ENCODE assay signal across 11 mouse cellular contexts in the genomic region with DNA sequence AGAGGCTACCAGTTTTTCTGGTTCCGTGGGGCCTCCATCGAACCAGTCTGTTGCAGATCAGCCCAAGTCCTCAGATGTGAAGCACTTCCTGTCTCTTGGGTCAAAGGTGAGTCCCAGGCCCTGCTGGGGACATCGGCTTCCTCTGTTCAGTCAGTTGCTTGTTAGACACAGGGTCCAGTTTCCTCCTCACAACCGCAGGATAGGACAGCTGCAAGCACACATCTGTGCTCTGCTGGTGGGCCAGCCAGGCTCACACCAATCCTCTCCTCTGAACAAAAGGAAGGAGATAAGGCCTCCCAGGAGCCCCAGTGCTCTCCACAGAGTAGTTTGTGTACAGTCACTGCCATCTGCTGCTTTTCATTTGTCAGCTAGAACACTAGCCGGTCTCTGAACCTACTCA. TPM values are rescaled to one million over a fixed set of nuclear protein-coding genes. Genes with fewer than 3 reads are reported as not detected.
A peak's percentile ranks its signal among the peaks of the same experiment; 100 is the strongest.
DNase-seq lines count a peak whose midpoint lies in the region; ATAC-seq and TF ChIP-seq lines count a peak whose summit lies in the region.
"Had no signal": no experiment of that assay in that cellular context is flagged by ENCODE, and none has a peak within 500 bp of the region (broad histone marks: within the 10 kb centered on the region; RNA-seq: fewer than 3 reads in every experiment).

No protein-coding gene starts in this region.

- DNase-seq in hindbrain, embryonic 10.5 days (ENCODE audit: low spot score) = peak; percentile 21
- DNase-seq in limb, embryonic 14.5 days (ENCODE audit: low spot score) = no peak
- DNase-seq in splenic B cell, adult 2 months (ENCODE audit: low read depth, low spot score) = peak; percentile 36
- no peak for DNase-seq in midbrain, embryonic 14.5 days
- DNase-seq: gastrocnemius, adult 2 months; kidney, postnatal 10 days had no signal

- no peak overlapping the region for H3K4me2 ChIP-seq in hindbrain, embryonic 12.5 days (replicated peaks)
- H3K4me2 ChIP-seq in limb, embryonic 14.5 days (replicated peaks; ENCODE audit: low read depth, low read length, severe bottlenecking) = no peak overlapping the region
- no peak overlapping the region for H3K4me2 ChIP-seq in forebrain, embryonic 16.5 days (ENCODE audit: low read length)
- no peak overlapping the region for H3K4me2 ChIP-seq in midbrain, embryonic 14.5 days (ENCODE audit: low read length)
- H3K4me2 ChIP-seq: neural tube, embryonic 12.5 days had no signal

- H3K36me3 ChIP-seq in hindbrain, embryonic 10.5 days = no peaks in the 10 kb centered on the region
- H3K36me3 ChIP-seq in hindbrain, embryonic 12.5 days = no peaks in the 10 kb centered on the region
- no peaks in the 10 kb centered on the region for H3K36me3 ChIP-seq in limb, embryonic 14.5 days (ENCODE audit: control insufficient read depth, insufficient read depth, low read length)
- no peaks in the 10 kb centered on the region for H3K36me3 ChIP-seq in splenic B cell, adult 2 months (ENCODE audit: control insufficient read depth, insufficient read depth, low read length, poor library complexity, severe bottlenecking)
- H3K36me3 ChIP-seq in forebrain, embryonic 16.5 days (ENCODE audit: control insufficient read depth, insufficient read depth) = no peaks in the 10 kb centered on the region
- no peaks in the 10 kb centered on the region for H3K36me3 ChIP-seq in midbrain, embryonic 14.5 days (ENCODE audit: control insufficient read depth, insufficient read depth, low read length)
- H3K36me3 ChIP-seq: neural tube, embryonic 12.5 days had no signal

- no peak for ATAC-seq in hindbrain, embryonic 12.5 days (ENCODE audit: low FRiP score)
- peak; percentile 65 for ATAC-seq in activated CD4-positive, CD25-positive, alpha-beta regulatory T cell, adult 4 months
- ATAC-seq in limb, embryonic 14.5 days (ENCODE audit: low FRiP score, low read depth) = 0 out of 2 replicates have a peak, but pooled peaks have one; percentile 26
- ATAC-seq in forebrain, embryonic 16.5 days = no peak
- ATAC-seq in frontal cortex, adult (ENCODE audit: low TSS enrichment) = no peak
- ATAC-seq in midbrain, embryonic 14.5 days (ENCODE audit: low FRiP score, low TSS enrichment) = no peak

- H3K9me3 ChIP-seq in hindbrain, embryonic 10.5 days = no peaks in the 10 kb centered on the region
- no peaks in the 10 kb centered on the region for H3K9me3 ChIP-seq in hindbrain, embryonic 12.5 days (replicated peaks)
- no peaks in the 10 kb centered on the region for H3K9me3 ChIP-seq in limb, embryonic 14.5 days (ENCODE audit: control insufficient read depth, low read length)
- H3K9me3 ChIP-seq in forebrain, embryonic 16.5 days (ENCODE audit: control insufficient read depth, low read length) = no peaks in the 10 kb centered on the region
- H3K9me3 ChIP-seq in midbrain, embryonic 14.5 days (ENCODE audit: control insufficient read depth, low read length) = no peaks in the 10 kb centered on the region
- H3K9me3 ChIP-seq: neural tube, embryonic 12.5 days had no signal

- H3K27me3 ChIP-seq in hindbrain, embryonic 10.5 days (ENCODE audit: insufficient read depth, poor library complexity, severe bottlenecking) = no peaks in the 10 kb centered on the region
- no peaks in the 10 kb centered on the region for H3K27me3 ChIP-seq in hindbrain, embryonic 12.5 days
- no peaks in the 10 kb centered on the region for H3K27me3 ChIP-seq in limb, embryonic 14.5 days (ENCODE audit: control insufficient read depth, insufficient read depth, low read length)
- H3K27me3 ChIP-seq in splenic B cell, adult 2 months (ENCODE audit: control insufficient read depth, insufficient read depth, low read length, poor library complexity, severe bottlenecking) = no peaks in the 10 kb centered on the region
- H3K27me3 ChIP-seq in forebrain, embryonic 16.5 days (replicated peaks; ENCODE audit: control insufficient read depth, insufficient read depth, low read length) = no peaks in the 10 kb centered on the region
- no peaks in the 10 kb centered on the region for H3K27me3 ChIP-seq in midbrain, embryonic 14.5 days (ENCODE audit: control insufficient read depth, insufficient read depth, low read length)
- H3K27me3 ChIP-seq: neural tube, embryonic 12.5 days had no signal

- H3K4me3 ChIP-seq in hindbrain, embryonic 10.5 days = no peak overlapping the region
- H3K4me3 ChIP-seq in hindbrain, embryonic 12.5 days = no peak overlapping the region
- H3K4me3 ChIP-seq in limb, embryonic 14.5 days (replicated peaks; ENCODE audit: low read length) = no peak overlapping the region
- H3K4me3 ChIP-seq in forebrain, embryonic 16.5 days (replicated peaks; ENCODE audit: low read length) = no peak overlapping the region
- H3K4me3 ChIP-seq in midbrain, embryonic 14.5 days (replicated peaks; ENCODE audit: low read depth, low read length) = no peak overlapping the region
- H3K4me3 ChIP-seq: gastrocnemius, adult 2 months; neural tube, embryonic 12.5 days had no signal

- TF ChIP-seq POLR2A in limb, embryonic 14.5 days (IDR thresholded peaks at IDR 0.05; ENCODE audit: borderline replicate concordance, extremely low read depth, insufficient read depth, insufficient read length) = no peak

- H3K27ac ChIP-seq in hindbrain, embryonic 10.5 days = 0 out of 2 replicates have a peak overlapping the region, but pooled peaks have one; percentile 17
- H3K27ac ChIP-seq in hindbrain, embryonic 12.5 days = no peak overlapping the region
- H3K27ac ChIP-seq in limb, embryonic 14.5 days (replicated peaks; ENCODE audit: low read depth, low read length) = no peak overlapping the region
- H3K27ac ChIP-seq in forebrain, embryonic 16.5 days (ENCODE audit: low read length) = no peak overlapping the region
- H3K27ac ChIP-seq in midbrain, embryonic 14.5 days (replicated peaks; ENCODE audit: low read depth, low read length) = no peak overlapping the region
- H3K27ac ChIP-seq: gastrocnemius, adult 2 months; neural tube, embryonic 12.5 days had no signal

- 56% methylated on average over 5 of the region's 5 CpGs for WGBS in hindbrain, embryonic 10.5 days
- 65% methylated on average over 5 of the region's 5 CpGs for WGBS in hindbrain, embryonic 12.5 days
- 61% methylated on average over 5 of the region's 5 CpGs for WGBS in limb, embryonic 14.5 days
- 77% methylated on average over 5 of the region's 5 CpGs for whole genome bisulfite sequencing in forebrain, embryonic 16.5 days
- WGBS in midbrain, embryonic 14.5 days = 73% methylated on average over 5 of the region's 5 CpGs

- peaks cover 8% of the 10 kb centered on the region for H3K4me1 ChIP-seq in hindbrain, embryonic 10.5 days (replicated peaks)
- H3K4me1 ChIP-seq in hindbrain, embryonic 12.5 days = no peaks in the 10 kb centered on the region
- no peaks in the 10 kb centered on the region for H3K4me1 ChIP-seq in limb, embryonic 14.5 days (ENCODE audit: control insufficient read depth, insufficient read depth, low read length)
- H3K4me1 ChIP-seq in forebrain, embryonic 16.5 days (replicated peaks; ENCODE audit: control insufficient read depth, insufficient read depth, low read length) = peaks cover 4% of the 10 kb centered on the region
- no peaks in the 10 kb centered on the region for H3K4me1 ChIP-seq in midbrain, embryonic 14.5 days (ENCODE audit: control insufficient read depth, insufficient read depth, low read length)
- H3K4me1 ChIP-seq: neural tube, embryonic 12.5 days had no signal

- no peak overlapping the region for H3K9ac ChIP-seq in hindbrain, embryonic 12.5 days
- H3K9ac ChIP-seq in limb, embryonic 14.5 days (ENCODE audit: low read depth, low read length, severe bottlenecking) = no peak overlapping the region
- H3K9ac ChIP-seq in forebrain, embryonic 16.5 days (replicated peaks; ENCODE audit: low read depth, low read length) = no peak overlapping the region
- no peak overlapping the region for H3K9ac ChIP-seq in midbrain, embryonic 14.5 days (replicated peaks; ENCODE audit: low read length)
- H3K9ac ChIP-seq: neural tube, embryonic 12.5 days had no signal

RNA-seq across cellular contexts. Expression of a gene that starts 44.8 kb away (rescaled TPM):
- polyA plus RNA-seq in hindbrain, embryonic 10.5 days (2016; fragmentation: Nextera tagmentation; extraction: Ambion mirVana) = 40.4 and 40.9 TPM in 2 replicates
- polyA plus RNA-seq in hindbrain, embryonic 12.5 days (2016; fragmentation: Nextera tagmentation; extraction: Ambion mirVana) = 43.3 and 45.1 TPM in 2 replicates
- 10 to 100 TPM in 1 of 2 experiments, 1 to 10 TPM in 1; 9.6 to 10.4 TPM for polyA plus RNA-seq in activated CD4-positive, CD25-positive, alpha-beta regulatory T cell, adult 4 months (2017; shearing (Covaris generic))
- 24.3 and 25.2 TPM in 2 replicates for polyA plus RNA-seq in limb, embryonic 14.5 days (2012; rRNA removed)
- polyA plus RNA-seq in limb, embryonic 14.5 days (2014; fragmentation: Nextera tagmentation; extraction: Ambion mirVana) = 30.4 and 30.7 TPM in 2 replicates
- 45.7 and 47.6 TPM in 2 replicates for polyA plus RNA-seq in forebrain, embryonic 16.5 days (2015; fragmentation: Nextera tagmentation; extraction: Ambion mirVana)
- 48.2 and 53.4 TPM in 2 replicates for polyA plus RNA-seq in midbrain, embryonic 14.5 days (2014; fragmentation: Nextera tagmentation; extraction: Ambion mirVana)

Comparison
In these comparisons a context has a peak if more than half of its experiments do, and no peak if none do; other contexts are left out.
1. DNase-seq: peak in hindbrain, embryonic 10.5 days (single experiment) and splenic B cell, adult 2 months (single experiment); none in limb, embryonic 14.5 days (single experiment) and midbrain, embryonic 14.5 days (single experiment).
2. ATAC-seq: peak in activated CD4-positive, CD25-positive, alpha-beta regulatory T cell, adult 4 months (single experiment) and limb, embryonic 14.5 days (single experiment); none in hindbrain, embryonic 12.5 days (single experiment), forebrain, embryonic 16.5 days (single experiment), frontal cortex, adult (single experiment) and midbrain, embryonic 14.5 days (single experiment).